Mouse (Mus musculus) liver, postnatal 0 days (tissue): Measurements from ENCODE around the gene Eda2r.

Experiments used
- CTCF ChIP-seq: sonication (generic); IDR thresholded peaks from 2 replicates; pipeline ENCODE4 v1.5.1; 2016; ENCODE audit warnings: antibody characterized with exemption, low read depth
- EP300 ChIP-seq: IDR thresholded peaks from 2 replicates; pipeline ENCODE4 v1.6.1; 2016; ENCODE audit warnings: antibody characterized with exemption, low read depth, mild to moderate bottlenecking

- TF ChIP-seq CTCF (no peak), EP300 (no peak)
Measured at GRCm38 (mm10) chrX:97372826-97373225, 4.2 kb downstream of the Eda2r start.
